Mouse (Mus musculus) hindbrain, embryonic 14.5 days (tissue): ENCODE data around the gene Abr. TPM values are rescaled to one million over a fixed set of nuclear protein-coding genes. Genes with fewer than 3 reads are reported as not detected.

Source experiments
- ATAC-seq: fragments of 200-750 bp; cut with Nextera tagmentation; 2 replicates; pipeline ENCODE4 v1.8.0; 2017; ENCODE audit warnings: moderate number of reproducible peaks, mild to moderate bottlenecking, moderate TSS enrichment, moderate library complexity; ENCODE audit not compliant: low FRiP score
- DNase-seq: peaks from one replicate; pipeline ENCODE4 v3.0.0-alpha.2; 2015; ENCODE audit warnings: low spot score
- H3K27ac ChIP-seq: fragments of 300-500 bp; sonication (generic); 2 replicates; pipeline ENCODE4 v1.5.1; 2014; ENCODE audit warnings: mild to moderate bottlenecking, moderate library complexity
- H3K27me3 ChIP-seq: fragments of 300-500 bp; sonication (generic); 2 replicates; pipeline ENCODE4 v1.6.1; 2014; ENCODE audit warnings: mild to moderate bottlenecking, low read length, mixed read lengths; ENCODE audit not compliant: control insufficient read depth, insufficient read depth
- H3K36me3 ChIP-seq: fragments of 300-500 bp; sonication (generic); replicated peaks from 2 replicates; pipeline ENCODE4 v1.6.1; 2014; ENCODE audit not compliant: control insufficient read depth, insufficient read depth
- H3K4me1 ChIP-seq: fragments of 300-500 bp; sonication (generic); replicated peaks from 2 replicates; pipeline ENCODE4 v1.6.1; 2014; ENCODE audit warnings: antibody characterized with exemption, low read length, mixed read lengths; ENCODE audit not compliant: control insufficient read depth, insufficient read depth
- H3K4me2 ChIP-seq: fragments of 300-500 bp; sonication (generic); replicated peaks from 2 replicates; pipeline ENCODE4 v1.6.1; 2014; ENCODE audit warnings: mild to moderate bottlenecking, moderate library complexity
- H3K4me3 ChIP-seq: fragments of 300-500 bp; sonication (generic); replicated peaks from 2 replicates; pipeline ENCODE4 v1.5.1; 2014; ENCODE audit warnings: mild to moderate bottlenecking, low read length
- H3K9ac ChIP-seq: fragments of 300-500 bp; sonication (generic); 2 replicates; pipeline ENCODE4 v1.6.1; 2014
- H3K9me3 ChIP-seq: fragments of 300-500 bp; sonication (generic); 2 replicates; pipeline ENCODE4 v1.6.1; 2016; ENCODE audit warnings: low read length; ENCODE audit not compliant: control insufficient read depth
- WGBS: fragments of 180-500 bp; shearing (Covaris S2); extraction: QIAGEN DNeasy Blood & Tissue Kit; methylation state at CpG from one replicate; pipeline ENCODE4 v1.1.7; 2014; 5-methylcytosine and 5-hydroxymethylcytosine counted together
- polyA plus RNA-seq: library from polyadenylated mRNA; unstranded; fragments of >200 nt; fragmentation: Nextera tagmentation; extraction: Ambion mirVana; gene quantifications from 2 replicates; pipeline ENCODE4 v1.2.1, GENCODE M21; 2014

Abr gene
- polyA plus RNA-seq, 1 experiment from 2014 or later = 115 TPM

GRCm38 (mm10) chr11:76456897-76457296, 165.2 kb downstream of the Abr start:
- ATAC-seq (no peak), DNase-seq (no peak)
- 59% methylated on average over 10 of the region's 10 CpGs for WGBS
- Histone ChIP-seq H3K4me1 (peaks cover 14% of the 10 kb centered on the region; the same call in 1 of the 2 replicates), H3K4me3 (no peak overlapping the region), H3K9ac (no peak overlapping the region), H3K36me3 (peaks cover 95% of the 10 kb centered on the region), H3K9me3 (no peaks in the 10 kb centered on the region), H3K4me2 (no peak overlapping the region), H3K27ac (peak overlapping the region; percentile 32), H3K27me3 (no peaks in the 10 kb centered on the region)

GRCm38 (mm10) chr11:76456233-76456632, 165.9 kb downstream of the Abr start:
- peak; percentile 89 for DNase-seq

GRCm38 (mm10) chr11:76454492-76454891, 167.6 kb downstream of the Abr start:
- DNase-seq (peak; percentile 77), ATAC-seq (peak; percentile 45; the same call in 1 of the 2 replicates)
- 64% methylated on average over 5 of the region's 5 CpGs for WGBS
- H3K9ac ChIP-seq = no peak overlapping the region
- H3K27me3 ChIP-seq = no peaks in the 10 kb centered on the region
- H3K4me1 ChIP-seq = peaks cover 19% of the 10 kb centered on the region
- H3K27ac ChIP-seq = no peak overlapping the region
- peaks cover 92% of the 10 kb centered on the region for H3K36me3 ChIP-seq
- H3K4me2 ChIP-seq = no peak overlapping the region
- H3K4me3 ChIP-seq = no peak overlapping the region
- H3K9me3 ChIP-seq = no peaks in the 10 kb centered on the region

More at GRCm38 (mm10) chr11:76456233-76456632, 165.9 kb downstream of the Abr start:
- WGBS = 17% methylated on average over 6 of the region's 6 CpGs
- Histone ChIP-seq H3K4me2 (no peak overlapping the region), H3K9me3 (no peaks in the 10 kb centered on the region), H3K36me3 (peaks cover 95% of the 10 kb centered on the region), H3K4me3 (no peak overlapping the region), H3K4me1 (peaks cover 8% of the 10 kb centered on the region; the same call in 1 of the 2 replicates), H3K27ac (peak overlapping the region; percentile 32; the same call in 1 of the 2 replicates), H3K27me3 (no peaks in the 10 kb centered on the region), H3K9ac (no peak overlapping the region)
- ATAC-seq = peak; percentile 47; the same call in 1 of the 2 replicates

GRCm38 (mm10) chr11:76450202-76450561, 171.9 kb downstream of the Abr start:
- Histone ChIP-seq H3K27ac (peak overlapping the region; percentile 79), H3K9me3 (no peaks in the 10 kb centered on the region), H3K4me1 (peaks cover 42% of the 10 kb centered on the region), H3K9ac (peak overlapping the region; percentile 39), H3K36me3 (peaks cover 82% of the 10 kb centered on the region), H3K4me2 (no peak overlapping the region), H3K27me3 (no peaks in the 10 kb centered on the region), H3K4me3 (no peak overlapping the region)
- DNase-seq = peak; percentile 72
- WGBS = 3% methylated on average over 3 of the region's 3 CpGs
- peak; percentile 74 for ATAC-seq

- H3K27me3 ChIP-seq = no peaks in the 10 kb centered on the region
- H3K9me3 ChIP-seq = no peaks in the 10 kb centered on the region
- ATAC-seq (peak; percentile 68), DNase-seq (peak; percentile 74)
- 14% methylated on average over 15 of the region's 15 CpGs for WGBS
- H3K36me3 ChIP-seq = peaks cover 80% of the 10 kb centered on the region
- peak overlapping the region; percentile 39; the same call in 1 of the 2 replicates for H3K9ac ChIP-seq
- H3K4me3 ChIP-seq = no peak overlapping the region
- no peak overlapping the region for H3K4me2 ChIP-seq
- peak overlapping the region; percentile 79 for H3K27ac ChIP-seq
- peaks cover 42% of the 10 kb centered on the region for H3K4me1 ChIP-seq
These were observed 172.5 kb downstream of the Abr start for GRCm38 (mm10) chr11:76449520-76450201.

GRCm38 (mm10) chr11:76446251-76446650, 175.9 kb downstream of the Abr start:
- WGBS = 6% methylated on average over 10 of the region's 10 CpGs
- ATAC-seq (no peak), DNase-seq (no peak)
- Histone ChIP-seq H3K4me1 (peaks cover 42% of the 10 kb centered on the region), H3K27ac (no peak overlapping the region), H3K4me3 (no peak overlapping the region), H3K36me3 (peaks cover 67% of the 10 kb centered on the region), H3K27me3 (no peaks in the 10 kb centered on the region), H3K9me3 (no peaks in the 10 kb centered on the region), H3K9ac (no peak overlapping the region), H3K4me2 (no peak overlapping the region)

GRCm38 (mm10) chr11:76445459-76445858, 176.7 kb downstream of the Abr start:
- H3K27me3 ChIP-seq = no peaks in the 10 kb centered on the region
- ATAC-seq (no peak), DNase-seq (no peak)
- no peaks in the 10 kb centered on the region for H3K9me3 ChIP-seq
- H3K4me3 ChIP-seq = no peak overlapping the region
- WGBS = 38% methylated on average over 8 of the region's 8 CpGs
- H3K9ac ChIP-seq = no peak overlapping the region
- H3K4me2 ChIP-seq = no peak overlapping the region
- no peak overlapping the region for H3K27ac ChIP-seq
- H3K4me1 ChIP-seq = peaks cover 38% of the 10 kb centered on the region
- peaks cover 63% of the 10 kb centered on the region for H3K36me3 ChIP-seq

- Histone ChIP-seq H3K27ac (no peak overlapping the region), H3K9ac (no peak overlapping the region), H3K27me3 (no peaks in the 10 kb centered on the region), H3K9me3 (no peaks in the 10 kb centered on the region), H3K4me3 (no peak overlapping the region), H3K4me2 (no peak overlapping the region), H3K4me1 (peaks cover 12% of the 10 kb centered on the region), H3K36me3 (peaks cover 47% of the 10 kb centered on the region)
- 10% methylated on average over 3 of the region's 3 CpGs for WGBS
- DNase-seq (no peak), ATAC-seq (no peak)
These were observed 182.4 kb downstream of the Abr start for GRCm38 (mm10) chr11:76439666-76440065.

- ATAC-seq = peak; percentile 64; the same call in 1 of the 2 replicates
- H3K4me1 ChIP-seq = peaks cover 12% of the 10 kb centered on the region
- H3K36me3 ChIP-seq = peaks cover 40% of the 10 kb centered on the region
- peak overlapping the region; percentile 20 for H3K4me3 ChIP-seq
- no peaks in the 10 kb centered on the region for H3K9me3 ChIP-seq
- 6% methylated on average over 28 of the region's 28 CpGs for WGBS
- H3K27me3 ChIP-seq = no peaks in the 10 kb centered on the region
- peak overlapping the region; percentile 47 for H3K9ac ChIP-seq
- DNase-seq = peak; percentile 51
- peak overlapping the region; percentile 27 for H3K27ac ChIP-seq
- H3K4me2 ChIP-seq = peak overlapping the region; percentile 43
These were observed 185.2 kb downstream of the Abr start for GRCm38 (mm10) chr11:76436864-76437437.
